Mouse (Mus musculus) large intestine, adult 2 months (tissue): ENCODE data around the gene Tpr. TPM values are rescaled to one million over a fixed set of nuclear protein-coding genes. Genes with fewer than 3 reads are reported as not detected.

ENCODE experiments used
- DNase-seq: peaks from one replicate; pipeline ENCODE4 v3.0.0-alpha.2; 2012; ENCODE audit warnings: low read depth, low spot score
- WGBS: fragments of 180-500 bp; shearing (Covaris S2); methylation state at CpG from one replicate; pipeline ENCODE4 v1.1.7; 2018; 5-methylcytosine and 5-hydroxymethylcytosine counted together
- polyA plus RNA-seq: library from polyadenylated mRNA; depleted of rRNA; stranded (reverse); fragments of >200 nt; gene quantifications from 2 replicates; pipeline ENCODE4 v1.2.3, GENCODE M21; 2012; rRNA removed

The Tpr gene
- polyA plus RNA-seq, 1 experiment: 47.6 TPM

GRCm38 (mm10) chr1:150458977-150459376, 66.3 kb downstream of the Tpr start:
- WGBS: 58% methylated on average over 5 of the region's 5 CpGs
- no peak for DNase-seq

- DNase-seq: no peak
- 26% methylated on average over 3 of the region's 3 CpGs for WGBS
Observed at GRCm38 (mm10) chr1:150459599-150459998, 67.0 kb downstream of the Tpr start.

GRCm38 (mm10) chr1:150460595-150460994, 68.0 kb downstream of the Tpr start:
- 39% methylated on average over 7 of the region's 7 CpGs for WGBS

GRCm38 (mm10) chr1:150463068-150463467, 70.4 kb downstream of the Tpr start:
- no peak for DNase-seq
- 46% methylated on average over 5 of the region's 5 CpGs for WGBS

More at GRCm38 (mm10) chr1:150460595-150460994, 68.0 kb downstream of the Tpr start:
- no peak for DNase-seq

GRCm38 (mm10) chr1:150463691-150464090, 71.1 kb downstream of the Tpr start:
- DNase-seq: no peak
- WGBS: 78% methylated on average over 4 of the region's 4 CpGs

- WGBS: 84% methylated on average over 10 of the region's 10 CpGs
Observed at GRCm38 (mm10) chr1:150465364-150465763, 72.7 kb downstream of the Tpr start.

GRCm38 (mm10) chr1:150466132-150466531, 73.5 kb downstream of the Tpr start, which contains the start of gene Prg4:
Gene Prg4, minus strand, starts transcription at chr1:150466165.
- WGBS: 60% methylated on average over 3 of the region's 3 CpGs
- DNase-seq: no peak

More at GRCm38 (mm10) chr1:150465364-150465763, 72.7 kb downstream of the Tpr start:
- no peak for DNase-seq

- 80% methylated on average over 3 of the region's 3 CpGs for WGBS
- DNase-seq: no peak
Observed at GRCm38 (mm10) chr1:150469992-150470391, 77.4 kb downstream of the Tpr start.

- WGBS: 66% methylated on average over 7 of the region's 7 CpGs
- DNase-seq: no peak
Observed at GRCm38 (mm10) chr1:150472525-150472924, 79.9 kb downstream of the Tpr start.

- 82% methylated on average over 5 of the region's 5 CpGs for WGBS
- no peak for DNase-seq
Observed at GRCm38 (mm10) chr1:150480674-150481073, 88.0 kb downstream of the Tpr start.

GRCm38 (mm10) chr1:150489148-150489547, 96.5 kb downstream of the Tpr start:
- 92% methylated on average over 2 of the region's 2 CpGs for WGBS
- DNase-seq: no peak

- DNase-seq: peak; percentile 16
- WGBS: 59% methylated on average over 6 of the region's 6 CpGs
Observed at GRCm38 (mm10) chr1:150496626-150497302, 104.1 kb downstream of the Tpr start.

GRCm38 (mm10) chr1:150497690-150498089, 105.1 kb downstream of the Tpr start:
- no peak for DNase-seq
- WGBS: 18% methylated on average over 2 of the region's 2 CpGs

- no peak for DNase-seq
- WGBS: 86% methylated on average over 2 of the region's 2 CpGs
Observed at GRCm38 (mm10) chr1:150498177-150498576, 105.5 kb downstream of the Tpr start.

Other genes with a start within 250 kb of the Tpr start
- gene Pdc, start 73.4 kb upstream of the Tpr start, polyA plus RNA-seq: not detected in 2 replicates
- 4.1 and 6.6 TPM in 2 replicates for gene Odr4, start 242 bp downstream of the Tpr start, polyA plus RNA-seq
- 0.23 and 0.27 TPM in 2 replicates for gene Prg4, start 73.3 kb downstream of the Tpr start, polyA plus RNA-seq